Mouse (Mus musculus) thymus, adult 2 months (tissue): ENCODE results near the gene Slc12a9.

Experiments used
- CTCF ChIP-seq: fragments of 200-500 bp; IDR thresholded peaks from 2 replicates; pipeline ENCODE4 v1.5.1; 2012; ENCODE audit warnings: mild to moderate bottlenecking, control low read depth, low read length, moderate library complexity, borderline replicate concordance; ENCODE audit not compliant: control insufficient read depth, poor library complexity, insufficient read depth; ENCODE audit errors: extremely low read depth
- POLR2A ChIP-seq: fragments of 200-500 bp; IDR thresholded peaks from 2 replicates; pipeline ENCODE4 v1.6.1; 2012; ENCODE audit warnings: mild to moderate bottlenecking, low read length, control low read depth, moderate library complexity; ENCODE audit not compliant: control insufficient read depth, poor library complexity, insufficient read depth; ENCODE audit errors: extremely low read depth

DNA sequence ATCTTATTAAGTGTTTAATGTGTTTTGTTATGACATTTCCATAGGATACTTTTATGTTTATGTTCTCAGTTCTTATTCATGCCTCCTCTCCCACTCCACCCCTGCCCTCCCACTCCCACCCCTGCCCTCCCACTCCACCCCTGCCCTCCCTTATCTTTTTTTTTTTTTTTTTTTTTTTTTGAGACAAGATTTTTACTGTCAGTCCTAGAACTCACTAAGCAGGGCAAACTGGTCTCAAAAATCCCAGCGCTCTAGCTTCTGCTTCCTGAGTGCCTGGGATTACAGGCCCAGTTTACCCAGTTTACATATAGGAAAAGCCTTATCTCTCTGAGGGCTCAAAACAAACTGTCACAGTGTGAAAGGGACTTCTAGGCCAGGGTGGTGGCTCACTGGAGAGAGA lies 13.0 kb upstream of the Slc12a9 start:
- TF ChIP-seq CTCF, result no peak
- TF ChIP-seq POLR2A, result no peak
